Mouse (Mus musculus) splenic B cell, adult 2 months (primary cell): ENCODE results near the gene Foxc1.
A peak's percentile ranks its signal among the peaks of the same experiment; 100 is the strongest.

Experiments used
- DNase-seq: peaks from one replicate; pipeline ENCODE4 v3.0.0-alpha.2; 2011; ENCODE audit warnings: low read depth, low spot score
- H3K27me3 ChIP-seq: 2 replicates; pipeline ENCODE4 v1.6.1; 2012; ENCODE audit warnings: mild to moderate bottlenecking, low read length, moderate library complexity, mixed read lengths; ENCODE audit not compliant: control insufficient read depth, poor library complexity, insufficient read depth, severe bottlenecking
- H3K36me3 ChIP-seq: 2 replicates; pipeline ENCODE4 v1.6.1; 2012; ENCODE audit warnings: mild to moderate bottlenecking, low read length, moderate library complexity, mixed read lengths; ENCODE audit not compliant: control insufficient read depth, poor library complexity, insufficient read depth, severe bottlenecking

The Foxc1 gene

GRCm38 (mm10) chr13:31800581-31801576 lies 5.6 kb upstream of the Foxc1 start:
- Histone ChIP-seq H3K36me3 (no peaks in the 10 kb centered on the region), H3K27me3 (no peaks in the 10 kb centered on the region; the same call in 1 of the 2 replicates)
- DNase-seq, result peak; percentile 81

GRCm38 (mm10) chr13:31801703-31802305 lies 4.6 kb upstream of the Foxc1 start:
- peak; percentile 25 for DNase-seq
- no peaks in the 10 kb centered on the region for H3K36me3 ChIP-seq

DNA sequence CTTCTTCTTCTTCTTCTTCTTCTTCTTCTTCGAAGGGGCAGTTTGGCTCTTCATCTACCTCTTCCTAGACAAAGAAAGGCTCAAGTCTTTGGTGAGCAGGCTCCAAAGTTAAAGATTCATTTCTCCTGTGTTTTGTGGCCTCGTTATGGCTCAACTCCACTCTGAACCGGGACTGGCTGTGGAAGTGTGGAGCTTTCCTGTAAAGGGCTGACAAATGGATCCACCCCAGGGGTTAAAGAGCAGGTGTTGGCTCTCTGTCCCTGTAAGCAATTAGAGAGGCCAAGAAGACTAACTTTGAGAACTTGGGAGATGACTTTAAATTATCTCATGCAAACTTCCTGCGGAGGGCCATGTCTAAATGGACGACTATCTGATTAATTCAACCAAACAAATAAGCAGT lies 4.0 kb upstream of the Foxc1 start:
- Histone ChIP-seq H3K36me3 (no peaks in the 10 kb centered on the region), H3K27me3 (no peaks in the 10 kb centered on the region; the same call in 1 of the 2 replicates)
- DNase-seq, result peak; percentile 19

More at GRCm38 (mm10) chr13:31801703-31802305, 4.6 kb upstream of the Foxc1 start:
- no peaks in the 10 kb centered on the region; the same call in 1 of the 2 replicates for H3K27me3 ChIP-seq

- no peaks in the 10 kb centered on the region; the same call in 1 of the 2 replicates for H3K27me3 ChIP-seq
- DNase-seq, result peak; percentile 10
- no peaks in the 10 kb centered on the region for H3K36me3 ChIP-seq
These were observed 3.0 kb upstream of the Foxc1 start for GRCm38 (mm10) chr13:31803166-31804093.

GRCm38 (mm10) chr13:31804571-31804970 lies 1.9 kb upstream of the Foxc1 start:
- Histone ChIP-seq H3K27me3 (no peaks in the 10 kb centered on the region; the same call in 1 of the 2 replicates), H3K36me3 (no peaks in the 10 kb centered on the region)
- peak; percentile 15 for DNase-seq

DNA sequence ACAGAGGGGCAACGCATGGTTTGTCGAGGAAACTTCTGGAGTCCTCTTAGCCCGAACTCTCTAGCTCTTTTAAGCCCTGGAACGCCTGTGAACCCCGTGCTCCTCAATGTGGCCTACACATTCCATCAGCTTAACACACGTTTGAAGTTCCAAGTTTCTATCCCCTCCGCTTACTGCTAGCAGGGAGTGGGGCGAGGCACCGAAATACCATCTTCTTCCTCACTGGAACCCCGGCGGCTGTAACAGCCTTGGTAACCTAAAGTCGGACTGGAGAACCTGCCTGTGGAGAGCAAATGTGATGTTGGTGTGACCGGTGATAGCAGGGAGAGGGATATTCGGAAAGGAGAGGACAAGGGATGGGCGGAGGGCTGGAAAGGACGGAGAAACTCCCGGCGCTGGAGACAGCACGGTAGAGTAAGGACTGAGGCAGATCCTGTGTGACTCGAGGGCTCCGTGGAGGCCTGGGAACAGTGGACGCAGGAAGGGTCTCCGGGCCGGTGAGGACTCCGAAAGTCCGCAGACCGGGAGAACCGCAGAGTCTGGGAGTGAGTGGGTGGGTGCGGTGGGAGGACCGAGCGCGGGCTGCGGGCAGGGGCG lies 504 bp upstream of the Foxc1 start:
- Histone ChIP-seq H3K36me3 (no peaks in the 10 kb centered on the region), H3K27me3 (no peaks in the 10 kb centered on the region; the same call in 1 of the 2 replicates)
- peak; percentile 14 for DNase-seq

DNA sequence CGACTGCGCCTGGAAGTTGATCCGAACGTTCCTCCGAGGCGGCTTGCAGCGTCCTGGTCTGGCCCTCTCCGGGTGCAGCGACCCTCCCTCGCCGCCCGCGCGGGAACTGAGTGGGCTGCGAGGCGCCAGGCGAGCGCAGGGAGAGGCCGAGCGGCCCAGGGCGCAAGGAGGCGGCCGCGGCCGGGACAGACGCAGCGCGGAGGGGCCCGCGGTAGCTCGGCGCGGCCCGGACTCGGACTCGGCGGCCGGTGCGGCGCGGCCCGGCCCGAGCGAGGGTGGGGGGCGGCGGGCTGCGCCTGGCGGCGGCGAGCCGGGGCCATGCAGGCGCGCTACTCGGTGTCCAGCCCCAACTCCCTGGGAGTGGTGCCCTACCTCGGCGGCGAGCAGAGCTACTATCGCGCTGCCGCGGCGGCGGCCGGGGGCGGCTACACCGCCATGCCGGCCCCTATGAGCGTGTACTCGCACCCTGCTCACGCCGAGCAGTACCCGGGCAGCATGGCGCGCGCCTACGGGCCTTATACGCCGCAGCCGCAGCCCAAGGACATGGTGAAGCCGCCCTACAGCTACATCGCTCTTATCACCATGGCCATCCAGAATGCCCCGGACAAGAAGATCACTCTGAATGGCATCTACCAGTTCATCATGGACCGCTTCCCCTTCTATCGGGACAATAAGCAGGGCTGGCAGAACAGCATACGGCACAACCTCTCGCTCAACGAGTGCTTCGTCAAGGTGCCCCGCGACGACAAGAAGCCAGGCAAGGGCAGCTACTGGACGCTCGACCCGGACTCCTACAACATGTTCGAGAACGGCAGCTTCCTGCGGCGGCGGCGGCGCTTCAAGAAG lies 680 bp downstream of the Foxc1 start:
- DNase-seq, result peak; percentile 50
- no peaks in the 10 kb centered on the region for H3K36me3 ChIP-seq
- no peaks in the 10 kb centered on the region; the same call in 1 of the 2 replicates for H3K27me3 ChIP-seq

DNA sequence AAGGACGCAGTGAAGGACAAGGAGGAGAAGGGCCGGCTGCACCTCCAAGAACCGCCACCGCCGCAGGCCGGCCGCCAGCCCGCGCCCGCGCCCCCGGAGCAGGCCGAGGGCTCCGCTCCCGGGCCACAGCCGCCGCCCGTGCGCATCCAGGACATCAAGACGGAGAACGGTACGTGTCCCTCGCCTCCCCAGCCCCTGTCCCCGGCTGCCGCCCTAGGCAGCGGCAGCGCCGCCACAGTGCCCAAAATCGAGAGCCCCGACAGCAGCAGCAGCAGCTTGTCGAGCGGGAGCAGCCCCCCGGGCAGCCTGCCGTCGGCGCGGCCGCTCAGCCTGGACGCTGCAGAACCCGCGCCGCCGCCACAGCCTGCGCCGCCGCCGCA lies 1.3 kb downstream of the Foxc1 start:
- no peak for DNase-seq
- Histone ChIP-seq H3K27me3 (no peaks in the 10 kb centered on the region), H3K36me3 (no peaks in the 10 kb centered on the region)

DNA sequence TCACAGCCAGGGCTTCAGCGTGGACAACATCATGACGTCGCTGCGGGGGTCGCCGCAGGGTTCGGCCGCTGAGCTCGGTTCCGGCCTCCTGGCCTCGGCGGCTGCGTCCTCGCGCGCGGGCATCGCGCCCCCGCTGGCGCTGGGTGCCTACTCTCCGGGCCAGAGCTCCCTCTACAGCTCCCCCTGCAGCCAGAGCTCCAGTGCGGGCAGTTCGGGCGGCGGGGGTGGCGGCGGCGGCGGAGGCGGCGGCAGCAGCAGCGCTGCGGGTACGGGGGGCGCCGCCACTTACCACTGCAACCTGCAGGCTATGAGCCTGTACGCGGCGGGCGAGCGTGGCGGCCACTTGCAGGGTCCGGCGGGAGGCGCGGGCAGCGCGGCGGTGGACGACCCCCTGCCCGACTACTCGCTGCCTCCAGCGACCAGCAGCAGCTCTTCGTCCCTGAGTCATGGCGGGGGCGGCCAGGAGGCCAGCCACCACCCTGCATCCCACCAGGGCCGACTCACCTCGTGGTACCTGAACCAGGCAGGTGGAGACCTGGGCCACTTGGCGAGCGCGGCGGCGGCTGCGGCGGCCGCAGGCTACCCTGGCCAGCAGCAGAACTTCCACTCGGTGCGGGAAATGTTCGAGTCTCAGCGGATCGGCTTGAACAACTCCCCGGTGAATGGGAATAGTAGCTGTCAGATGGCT lies 1.8 kb downstream of the Foxc1 start:
- H3K27me3 ChIP-seq, result no peaks in the 10 kb centered on the region
- H3K36me3 ChIP-seq, result no peaks in the 10 kb centered on the region
- DNase-seq, result peak; percentile 51

- DNase-seq, result peak; percentile 20
- no peaks in the 10 kb centered on the region for H3K36me3 ChIP-seq
- H3K27me3 ChIP-seq, result no peaks in the 10 kb centered on the region
These were observed 2.5 kb downstream of the Foxc1 start for GRCm38 (mm10) chr13:31808804-31809420.

GRCm38 (mm10) chr13:31809701-31810100 lies 3.3 kb downstream of the Foxc1 start:
- Histone ChIP-seq H3K27me3 (no peaks in the 10 kb centered on the region), H3K36me3 (no peaks in the 10 kb centered on the region)
- DNase-seq, result no peak

DNA sequence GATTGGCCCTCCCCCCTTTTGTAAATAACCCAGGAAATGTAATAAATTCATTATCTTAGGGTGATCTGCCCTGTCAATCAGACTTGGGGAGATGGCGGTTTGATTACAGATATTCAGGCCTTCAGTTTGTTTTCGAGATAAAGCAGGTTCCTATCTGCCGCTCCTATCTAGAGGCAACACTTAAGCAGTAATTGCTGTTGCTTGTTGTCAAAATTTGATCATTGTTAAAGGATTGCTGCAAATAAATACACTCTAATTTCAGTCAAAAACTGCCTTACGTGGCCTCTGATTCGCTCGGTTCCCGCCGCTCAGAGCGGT lies 3.9 kb downstream of the Foxc1 start:
- H3K36me3 ChIP-seq, result no peaks in the 10 kb centered on the region
- H3K27me3 ChIP-seq, result no peaks in the 10 kb centered on the region
- no peak for DNase-seq
